Mouse (Mus musculus) gastrocnemius, adult 8-10 months (tissue): ENCODE data around the gene Pgc. TPM values are rescaled to one million over a fixed set of nuclear protein-coding genes. Genes with fewer than 3 reads are reported as not detected.

Experiments used
- DNase-seq, 2 experiments: peaks; one replicate each; pipeline ENCODE4 v3.0.0; 2022; ENCODE audit warnings: low spot score in 2 of 2
- total RNA-seq, 4 experiments: library from RNA; stranded (reverse); gene quantifications; 2 replicates each; pipeline ENCODE4 v1.2.4; 2022

The Pgc gene
- total RNA-seq, 4 experiments from 2014 or later, result not detected

GRCm38 (mm10) chr17:47780470-47780869 is 53.8 kb downstream of the Pgc start:
- no peak for DNase-seq

- DNase-seq, result no peak
Observed at GRCm38 (mm10) chr17:47782486-47782885, 55.8 kb downstream of the Pgc start.

- no peak for DNase-seq
Observed at GRCm38 (mm10) chr17:47783445-47784223, 57.0 kb downstream of the Pgc start.

Other genes starting within 250 kb of the Pgc start
- 10 to 100 TPM; 10.0 to 12.6 (median 11.2) TPM for gene Taf8, start 224.6 kb upstream of the Pgc start, total RNA-seq
- 10 to 100 TPM; 12.2 to 19.2 (median 16.1) TPM for gene Ccnd3, start 221.8 kb upstream of the Pgc start, total RNA-seq
- 10 to 100 TPM; 13.8 to 16.5 (median 14.2) TPM for gene Bysl, start 115.3 kb upstream of the Pgc start, total RNA-seq
- 10 to 100 TPM; 13.3 to 19.3 (median 18.1) TPM for gene Med20, start 115.3 kb upstream of the Pgc start, total RNA-seq
- 1 to 10 TPM in 3 of 4 experiments, under 1 TPM in 1; 0.77 to 2.8 (median 1.6) TPM for gene Gm20517, start 115.3 kb upstream of the Pgc start, total RNA-seq
- 1 to 10 TPM; 2.0 to 3.4 (median 3.2) TPM for gene Usp49, start 96.2 kb upstream of the Pgc start, total RNA-seq
- gene Tomm6, start 38.5 kb upstream of the Pgc start, total RNA-seq, result 100 to 1,000 TPM; 106 to 129 (median 114) TPM
- 1 to 10 TPM; 4.3 to 6.0 (median 5.2) TPM for gene Frs3, start 37.8 kb upstream of the Pgc start, total RNA-seq
- under 1 TPM in 2 of 4 experiments, not detected in 2; 0.17 to 0.39 TPM for gene Gm21981, start 32.4 kb upstream of the Pgc start, total RNA-seq
- 1 to 10 TPM in 3 of 4 experiments, under 1 TPM in 1; 0.56 to 3.3 (median 2.3) TPM for gene Prickle4, start 32.1 kb upstream of the Pgc start, total RNA-seq
- gene Tfeb, start 10.2 kb downstream of the Pgc start, total RNA-seq, result 100 to 1,000 TPM; 102 to 107 (median 103) TPM
- gene Mdfi, start 107.8 kb downstream of the Pgc start, total RNA-seq, result 1 to 10 TPM in 1 of 4 experiments, under 1 TPM in 3; 0.32 to 1.4 (median 0.55) TPM
- gene Foxp4, start 197.8 kb downstream of the Pgc start, total RNA-seq, result 1 to 10 TPM; 5.9 to 7.8 (median 6.6) TPM